Mouse (Mus musculus): ENCODE data around the gene Zmiz2.
A peak's percentile ranks its signal among the peaks of the same experiment; 100 is the strongest.
"Not testable (repeated sequence)": the region's sequence is repeated elsewhere in the genome, so short reads cannot be mapped to it uniquely, and the experiment has no call there.

Zmiz2 gene

DNA sequence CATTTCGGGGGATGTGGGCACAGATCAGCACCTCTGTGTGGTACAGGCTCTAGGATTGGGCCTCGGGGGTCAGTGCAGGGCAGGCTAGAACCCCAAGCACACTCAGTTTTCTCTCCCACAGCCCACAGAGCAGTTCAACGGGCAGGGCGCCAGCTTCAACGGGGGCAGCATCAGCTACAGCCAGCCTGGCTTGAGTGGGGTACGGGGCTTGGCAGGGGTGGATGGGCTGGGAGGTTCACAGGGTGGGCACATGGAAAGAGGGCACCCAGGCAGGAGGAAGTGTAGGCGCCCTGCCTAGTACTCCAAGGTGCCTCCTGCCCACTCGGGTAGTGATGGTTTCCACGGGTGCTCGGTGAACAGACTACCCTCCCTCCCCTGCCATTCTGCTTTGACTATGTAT lies 9.3 kb downstream of the Zmiz2 start:
- DNase-seq (ENCODE audit: low read depth, low spot score) = no peak

DNA sequence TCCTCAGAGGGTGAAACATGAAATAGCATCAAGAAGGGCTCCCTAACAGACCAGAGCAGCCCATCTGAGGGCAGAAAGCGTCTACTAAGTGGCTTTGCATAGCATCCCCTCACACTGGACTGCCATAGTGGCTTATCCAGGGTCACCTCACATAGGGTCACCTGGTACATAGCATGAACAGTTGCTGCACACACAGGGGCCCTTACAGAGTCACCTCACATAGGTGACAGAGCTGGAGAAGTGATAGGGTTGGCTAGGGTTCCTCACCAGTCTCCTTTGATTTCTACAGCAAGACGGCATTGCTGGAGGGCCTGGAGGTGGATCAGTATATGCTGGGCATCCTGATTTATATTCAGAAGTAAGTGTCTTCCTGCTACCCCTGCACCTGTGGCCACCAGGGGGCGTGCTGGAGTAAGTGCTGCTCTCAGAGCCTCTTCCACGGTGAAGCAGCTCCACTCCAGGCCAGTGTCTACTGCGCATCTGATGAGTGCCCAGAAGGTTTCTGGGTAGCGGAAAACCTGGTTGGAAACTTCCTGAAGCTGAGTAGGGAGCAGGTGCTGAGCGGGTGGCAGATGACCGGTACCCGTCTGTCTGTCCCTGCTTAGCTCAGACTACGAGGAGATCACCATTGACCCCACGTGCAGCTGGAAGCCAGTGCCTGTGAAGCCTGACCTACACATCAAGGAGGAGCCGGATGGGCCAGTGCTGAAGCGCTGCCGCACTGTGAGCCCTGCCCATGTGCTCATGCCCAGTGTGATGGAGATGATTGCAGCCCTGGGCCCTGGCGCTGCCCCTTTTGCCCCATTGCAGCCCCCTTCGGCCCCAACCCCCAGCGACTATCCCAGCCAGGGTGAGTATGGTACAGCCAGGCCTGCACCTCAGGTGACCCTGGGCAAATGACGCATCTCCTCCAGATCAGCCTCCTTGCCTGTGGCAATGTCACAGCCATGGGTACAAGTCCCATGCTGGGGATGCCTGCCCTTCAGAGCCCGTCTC lies 13.9 kb downstream of the Zmiz2 start:
- no peak for DNase-seq (ENCODE audit: low read depth, low spot score)

DNA sequence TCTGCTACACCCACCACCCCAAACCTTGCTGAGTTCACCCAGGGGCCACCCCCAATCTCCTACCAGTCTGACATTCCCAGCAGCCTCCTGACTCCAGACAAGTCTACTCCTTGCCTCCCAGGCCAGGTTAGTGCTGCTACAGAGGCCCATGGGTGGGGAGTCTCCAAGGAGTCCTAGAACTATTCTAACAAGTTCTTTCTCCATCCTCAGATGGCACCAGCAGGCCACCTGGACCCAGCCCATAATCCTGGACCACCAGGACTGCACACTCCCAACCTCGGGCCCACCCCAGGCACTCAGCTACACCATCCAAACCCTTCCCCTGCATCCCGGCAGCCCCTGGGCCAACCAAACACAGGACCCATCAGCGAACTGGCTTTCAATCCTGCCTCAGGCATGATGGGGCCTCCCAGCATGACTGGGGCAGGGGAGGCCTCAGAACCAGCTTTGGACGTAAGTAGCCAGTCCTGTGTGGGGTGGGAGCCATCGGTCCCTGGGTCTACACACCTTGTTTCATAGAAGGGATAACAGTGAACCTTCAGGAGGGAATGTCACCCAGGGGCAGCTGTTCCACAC lies 15.0 kb downstream of the Zmiz2 start:
- no peak for DNase-seq (ENCODE audit: low read depth, low spot score)

DNA sequence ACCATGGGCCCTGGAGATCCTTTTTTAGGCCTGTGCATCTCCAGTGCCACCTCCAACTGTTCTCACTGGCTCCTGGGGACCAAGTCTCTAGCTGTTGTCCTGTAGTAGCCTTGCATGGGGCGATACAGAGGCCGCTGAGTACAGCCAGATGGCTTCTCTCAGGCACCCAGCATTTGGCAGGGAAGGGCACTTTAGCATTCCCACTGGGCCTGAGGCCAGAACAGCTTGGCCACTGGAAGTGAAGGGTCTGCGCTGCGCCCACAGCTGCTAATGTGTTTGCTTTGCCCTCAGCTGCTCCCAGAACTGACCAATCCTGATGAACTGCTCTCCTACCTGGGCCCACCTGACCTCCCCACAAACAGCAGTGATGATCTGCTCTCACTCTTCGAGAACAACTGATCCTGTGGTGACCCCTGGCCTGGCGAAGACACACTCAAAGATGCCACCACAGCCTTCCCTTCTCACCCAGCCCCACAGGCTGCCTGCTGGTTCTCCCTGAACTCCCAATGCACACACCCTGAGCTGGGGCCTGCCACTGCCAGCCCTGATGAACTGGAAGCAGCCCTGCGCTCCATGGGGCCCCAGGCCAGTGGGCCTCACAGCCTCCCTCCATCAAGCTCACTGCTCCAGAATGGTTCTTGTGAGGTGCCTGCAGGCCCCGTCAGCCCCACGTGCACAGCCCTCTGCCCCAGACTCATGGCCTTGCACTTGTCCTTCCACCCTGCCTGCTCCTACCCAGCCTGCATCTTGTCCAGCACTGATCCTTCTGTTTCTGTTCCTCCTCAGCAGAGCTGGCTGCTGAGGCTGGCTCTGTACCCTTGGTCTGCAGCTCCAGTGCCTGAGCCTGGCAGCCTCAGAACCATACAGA lies 16.1 kb downstream of the Zmiz2 start:
- DNase-seq (ENCODE audit: low read depth, low spot score) = no peak

DNA sequence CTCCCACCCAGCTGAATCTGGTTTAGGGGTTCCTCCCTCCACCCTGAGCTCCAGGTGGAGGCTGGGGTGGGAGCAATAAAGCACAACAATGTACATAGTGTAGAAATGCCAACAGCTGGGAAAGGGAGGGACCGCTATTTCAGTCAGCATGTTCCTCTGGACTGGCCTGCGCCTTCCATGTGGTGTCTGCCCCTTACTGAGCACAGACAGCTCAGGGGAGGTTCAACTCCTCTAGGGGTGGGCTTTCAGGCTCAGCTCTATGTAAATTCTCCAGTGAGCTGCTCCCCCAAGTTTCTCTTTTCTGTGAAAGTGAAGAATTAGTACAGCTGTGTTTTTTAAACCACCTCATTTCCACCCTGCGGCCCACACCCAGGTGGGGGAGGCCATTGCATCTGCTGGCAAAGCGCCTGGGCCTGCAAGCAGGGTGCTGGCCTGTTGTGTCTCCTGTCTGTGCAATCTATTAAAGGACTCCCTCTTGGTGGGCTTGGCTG lies 16.8 kb downstream of the Zmiz2 start:
- DNase-seq (ENCODE audit: low read depth, low spot score) = no peak

DNA sequence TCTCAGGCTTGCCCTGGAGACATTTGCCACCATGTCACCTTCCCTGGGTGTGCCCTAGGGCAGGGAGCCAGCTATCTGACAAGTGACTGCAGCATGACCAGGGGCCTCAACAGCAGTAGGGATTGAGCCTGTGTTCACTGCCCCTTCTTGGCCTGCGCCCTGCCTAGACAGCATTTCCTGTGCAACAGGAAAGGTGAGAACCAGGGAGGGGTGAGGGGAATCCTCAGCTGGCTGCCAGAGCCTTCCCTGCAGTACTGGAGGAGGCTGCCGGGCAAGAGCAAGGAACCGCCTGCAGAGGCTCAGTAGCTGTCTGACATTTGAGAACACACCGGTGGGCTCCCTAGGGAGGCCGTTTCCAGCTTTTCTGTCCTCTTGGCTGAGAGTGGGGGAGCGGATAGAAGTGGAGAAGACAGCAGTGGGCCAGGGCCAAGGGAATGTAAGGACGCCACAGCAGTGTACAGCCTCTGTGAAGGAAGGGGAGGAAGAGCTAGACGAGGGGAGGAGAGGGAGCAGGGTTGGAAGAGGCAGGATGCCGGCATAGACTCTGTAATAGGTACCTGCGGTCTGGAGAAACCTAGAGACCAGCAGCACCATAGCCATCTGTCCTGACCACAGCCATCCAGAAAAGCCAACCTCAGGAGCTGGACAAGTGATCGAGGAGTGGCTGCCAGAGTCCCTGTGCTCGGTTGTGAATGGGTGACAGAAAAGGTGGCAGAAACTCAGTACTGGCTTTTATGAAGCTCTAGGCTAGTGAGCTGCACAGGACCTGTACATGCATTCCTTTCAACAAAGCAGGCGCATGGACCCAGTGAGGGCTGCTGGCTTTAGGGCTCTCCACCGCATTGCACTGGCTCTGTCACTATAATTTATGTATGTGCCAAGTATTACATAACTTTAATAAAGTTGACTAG lies 17.6 kb downstream of the Zmiz2 start:
- DNase-seq (ENCODE audit: low read depth, low spot score) = no peak

DNA sequence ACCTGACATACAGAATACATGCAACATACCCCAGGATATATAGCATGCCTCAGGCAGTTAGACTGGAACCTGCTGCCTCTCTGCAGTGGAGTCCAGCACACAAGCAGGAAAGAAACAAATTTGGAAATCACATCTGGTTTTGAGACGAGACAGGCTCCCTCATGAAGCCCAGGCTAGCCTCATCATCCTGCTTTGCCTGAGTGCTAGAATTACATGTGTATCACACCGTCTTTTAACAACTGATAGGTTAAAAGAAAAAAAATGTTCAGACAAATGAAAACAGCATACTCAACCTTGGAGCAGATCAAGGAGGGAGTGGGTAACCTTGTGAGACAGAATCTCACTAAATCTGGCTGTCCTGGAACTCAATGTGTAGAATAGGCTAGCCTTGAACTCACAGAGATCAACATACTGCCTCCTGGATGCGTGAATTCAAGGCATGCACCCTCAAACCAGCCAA lies 18.3 kb downstream of the Zmiz2 start:
- no peak for DNase-seq (ENCODE audit: low read depth, low spot score)

DNA sequence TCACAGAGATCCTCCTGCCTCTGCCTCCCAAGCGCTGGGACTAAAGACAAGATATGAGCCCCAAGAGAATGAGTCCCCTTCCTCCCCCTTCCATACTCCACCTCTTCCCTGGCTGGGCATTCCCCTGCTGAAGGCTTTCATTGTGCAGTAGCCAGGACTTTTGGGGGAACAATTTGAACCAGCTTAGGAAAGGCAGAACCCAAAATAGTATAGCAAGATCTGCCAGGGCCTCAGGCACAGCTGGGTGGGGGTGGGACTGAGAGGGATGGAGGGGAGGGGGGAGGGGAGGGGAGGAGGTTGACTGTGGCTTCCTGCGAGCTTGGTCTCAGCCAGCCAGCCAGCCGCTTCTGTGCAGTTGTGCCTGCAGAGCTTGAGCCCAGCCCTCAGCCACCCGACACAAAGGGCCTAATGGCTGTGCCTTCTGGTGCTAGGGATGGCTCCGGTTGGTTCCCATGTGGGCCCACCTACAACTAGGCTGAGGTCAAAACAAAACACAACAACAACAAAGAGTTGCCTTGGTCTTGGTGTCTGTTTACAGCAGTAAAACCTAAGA lies 21.3 kb downstream of the Zmiz2 start:
- no peak for DNase-seq (ENCODE audit: low read depth, low spot score)

DNA sequence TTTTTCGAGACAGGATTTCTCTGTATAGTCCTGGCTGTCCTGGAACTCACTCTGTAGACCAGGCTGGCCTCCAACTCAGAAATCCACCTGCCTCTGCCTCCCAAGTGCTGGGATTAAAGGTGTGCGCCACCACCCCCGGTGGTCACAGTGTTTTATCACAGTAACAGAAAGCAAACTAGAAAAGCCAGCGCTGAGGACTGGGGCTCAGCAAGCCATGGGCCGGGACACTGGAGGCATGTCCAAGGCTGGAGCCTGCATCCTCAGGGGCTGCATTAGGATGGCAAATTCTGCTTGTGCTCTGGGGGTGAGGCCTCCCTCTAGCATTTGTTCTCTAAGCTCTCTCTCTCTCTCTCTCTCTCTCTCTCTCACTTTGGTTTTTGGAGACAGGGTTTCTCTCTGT lies 21.9 kb downstream of the Zmiz2 start:
- not testable (repeated sequence) for DNase-seq (ENCODE audit: low read depth, low spot score)

DNA sequence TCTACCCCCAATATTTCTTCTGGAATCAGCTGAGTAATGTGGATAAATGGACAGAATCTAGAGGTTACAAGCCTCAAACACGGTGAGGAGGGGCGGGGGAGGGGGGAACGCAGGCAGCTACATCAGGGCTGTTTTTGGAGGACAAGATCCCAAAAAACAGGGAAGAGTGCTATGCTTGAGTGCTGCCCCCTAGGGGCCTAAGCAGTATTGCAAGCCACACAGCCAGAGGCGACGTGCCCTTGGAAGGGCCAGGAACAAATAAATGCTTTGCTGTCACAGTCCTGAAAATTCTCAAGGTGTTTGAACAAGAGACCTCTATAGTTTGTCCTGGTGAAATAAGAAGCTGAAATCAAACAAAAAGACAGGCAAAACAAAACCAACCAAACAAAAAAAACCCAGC lies 22.8 kb downstream of the Zmiz2 start:
- no peak for DNase-seq (ENCODE audit: low read depth, low spot score)

DNA sequence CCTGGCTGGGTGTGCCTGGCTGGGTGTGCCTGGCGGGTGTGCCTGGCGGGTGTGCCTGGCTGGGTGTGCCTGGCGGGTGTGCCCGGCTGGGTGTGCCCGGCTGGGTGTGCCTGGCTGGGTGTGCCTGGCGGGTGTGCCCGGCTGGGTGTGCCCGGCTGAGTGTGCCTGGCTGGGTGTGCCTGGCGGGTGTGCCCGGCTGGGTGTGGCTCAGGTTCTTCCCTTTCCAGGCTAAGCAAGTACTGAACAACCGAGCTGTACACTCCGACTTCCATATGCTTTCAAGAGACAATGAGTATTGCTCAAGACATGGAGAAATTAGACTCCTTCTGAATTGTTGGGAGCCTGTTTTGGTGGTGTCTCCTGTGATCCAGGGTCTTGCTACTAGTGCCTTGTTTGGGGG lies 24.4 kb downstream of the Zmiz2 start:
- DNase-seq (ENCODE audit: low read depth, low spot score) = no peak

DNA sequence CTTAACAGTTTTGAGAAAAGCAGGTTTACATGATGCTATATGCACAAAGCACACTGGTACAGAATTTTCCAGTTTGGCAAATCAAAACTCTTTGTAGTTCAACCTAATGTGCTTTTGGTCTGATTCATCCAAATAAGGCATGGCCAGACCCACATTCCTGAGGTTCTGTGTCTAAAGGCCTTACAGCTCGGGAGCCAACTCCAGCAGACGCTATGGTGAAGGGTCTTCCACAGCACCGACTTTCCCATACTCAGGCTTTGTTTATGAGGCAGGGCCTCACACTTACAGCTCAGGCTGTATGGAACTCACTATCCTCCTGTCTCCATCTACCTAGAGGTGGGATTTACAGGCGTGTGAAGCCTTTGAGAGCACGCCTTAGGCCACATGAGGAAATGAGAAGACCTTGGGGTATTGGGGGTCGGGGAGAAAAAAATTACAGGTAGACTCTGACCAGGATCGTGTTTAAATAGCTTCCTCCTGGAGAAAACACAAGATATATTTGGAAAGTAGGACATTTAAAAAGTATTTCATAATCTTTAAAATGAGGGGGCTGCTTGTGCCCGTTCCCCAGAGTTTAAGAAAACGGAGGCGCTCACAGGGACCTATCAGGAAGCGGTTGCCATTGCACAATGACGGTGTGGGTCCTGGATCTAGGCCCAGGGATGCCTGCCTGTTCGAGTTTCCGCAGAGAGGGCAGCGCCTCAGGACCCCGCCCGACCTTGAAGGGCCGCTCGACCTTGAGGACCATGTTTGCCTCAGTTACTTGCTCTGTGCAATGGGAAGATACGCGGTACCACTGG lies 26.1 kb downstream of the Zmiz2 start, which contains the start of gene Ppia:
Gene Ppia (plus strand): TSS at position 693 of the 800 bp plus-strand sequence.
- no peak for DNase-seq (ENCODE audit: low read depth, low spot score)

DNA sequence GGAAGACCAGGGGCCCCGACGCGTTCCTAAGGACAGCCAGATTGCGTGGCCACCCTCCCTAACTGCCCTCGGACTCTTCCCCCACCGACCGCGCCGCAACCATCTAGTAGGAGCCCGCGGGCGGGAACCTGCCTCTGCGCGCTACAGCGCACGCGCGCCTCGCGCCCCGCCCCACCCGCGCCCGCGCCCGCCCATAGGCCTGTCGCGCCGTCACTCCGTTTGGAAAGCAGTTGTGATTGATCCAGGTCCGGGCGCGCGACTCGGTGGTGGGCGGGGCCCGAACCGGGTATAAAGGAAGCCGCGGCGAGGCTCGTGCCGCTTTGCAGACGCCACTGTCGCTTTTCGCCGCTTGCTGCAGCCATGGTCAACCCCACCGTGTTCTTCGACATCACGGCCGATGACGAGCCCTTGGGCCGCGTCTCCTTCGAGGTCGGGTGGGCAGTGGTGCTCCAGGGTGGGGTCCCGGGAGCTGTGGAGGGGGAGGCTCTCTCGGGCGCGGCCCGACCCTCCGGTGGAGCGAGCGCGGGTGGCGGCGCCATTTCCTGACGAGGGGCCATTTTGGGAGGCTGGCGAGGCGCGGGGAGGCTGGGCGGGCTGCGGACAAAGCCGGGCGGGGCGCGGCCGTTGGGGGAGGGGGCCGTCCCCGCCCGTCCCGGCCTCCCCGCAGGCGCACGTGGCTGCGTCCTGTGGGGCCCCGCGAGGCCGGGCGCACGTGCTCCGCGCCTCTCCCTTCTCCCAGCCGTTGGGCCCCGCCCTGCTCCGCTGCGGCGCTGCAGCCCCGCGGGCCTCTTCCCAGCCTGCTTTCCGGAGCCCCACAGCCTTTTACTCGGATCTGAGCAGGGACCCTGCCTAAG lies 26.9 kb downstream of the Zmiz2 start:
- DNase-seq (ENCODE audit: low read depth, low spot score) = peak; percentile 87

DNA sequence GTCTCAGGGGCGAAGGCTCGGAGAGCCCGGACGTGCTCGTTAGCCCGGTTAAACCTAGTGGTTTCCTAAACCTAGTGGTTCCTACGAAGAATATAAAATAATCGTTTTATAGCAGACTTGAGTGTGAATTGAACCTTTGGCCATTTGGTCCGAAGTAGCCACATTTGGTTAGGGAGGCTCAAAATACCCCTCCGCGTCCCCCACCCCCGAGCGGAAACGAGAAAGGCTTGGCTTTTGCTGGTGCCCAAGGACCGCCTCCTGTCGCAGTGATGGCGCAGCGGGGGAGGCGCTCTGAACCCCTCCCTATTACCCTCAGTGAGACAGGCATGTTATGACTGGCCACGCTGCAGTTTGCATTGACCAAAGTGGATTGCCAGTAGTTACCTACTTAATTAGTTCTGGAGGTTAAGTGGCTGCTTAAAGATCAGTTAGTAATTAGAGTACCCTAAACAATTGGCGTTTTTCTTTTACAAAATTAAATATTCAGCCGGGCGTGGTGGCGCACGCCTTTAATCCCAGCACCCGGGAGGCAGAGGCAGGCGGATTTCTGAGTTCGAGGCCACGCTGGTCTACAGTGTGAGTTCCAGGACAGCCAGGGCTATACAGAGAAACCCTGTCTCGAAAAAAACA lies 27.6 kb downstream of the Zmiz2 start:
- no peak for DNase-seq (ENCODE audit: low read depth, low spot score)

DNA sequence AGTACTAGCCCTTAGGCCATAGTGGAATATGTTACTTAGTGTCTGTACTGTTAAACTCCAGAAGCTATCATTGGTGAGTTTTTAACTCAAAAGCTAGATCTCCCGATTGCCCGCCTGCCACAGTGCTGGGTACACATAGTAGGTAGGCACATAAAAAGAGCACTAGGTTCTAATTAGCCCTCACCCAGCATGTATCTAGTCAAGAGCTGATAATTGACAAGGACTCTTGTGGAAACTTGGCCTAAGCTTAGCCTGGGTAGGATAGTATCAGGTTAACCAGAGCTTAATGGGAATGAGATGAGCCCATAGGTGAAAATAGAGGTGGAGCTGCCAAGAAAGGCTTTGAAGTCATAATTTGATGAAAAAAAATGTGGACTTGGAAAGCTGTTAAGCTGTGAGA lies 28.2 kb downstream of the Zmiz2 start:
- DNase-seq (ENCODE audit: low read depth, low spot score) = no peak

DNA sequence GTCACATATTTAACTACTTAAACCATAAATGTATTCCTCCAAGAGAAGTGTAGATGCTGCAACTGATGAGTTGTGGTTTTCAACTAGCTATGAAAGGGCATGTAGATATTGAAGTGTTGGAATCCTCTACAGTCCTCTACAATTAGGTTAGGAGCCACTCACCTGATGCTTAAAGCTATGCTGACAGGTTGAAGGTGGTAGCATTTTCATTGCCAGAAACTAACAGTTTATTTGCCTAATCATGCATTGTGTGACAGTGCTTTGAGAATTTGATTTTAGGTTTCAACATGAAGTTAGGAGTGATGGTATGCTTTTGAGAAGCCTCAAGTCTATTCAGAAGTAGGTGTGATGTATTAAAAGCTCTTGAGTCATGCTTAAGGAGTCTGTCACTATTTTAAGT lies 28.6 kb downstream of the Zmiz2 start:
- DNase-seq (ENCODE audit: low read depth, low spot score) = no peak

DNA sequence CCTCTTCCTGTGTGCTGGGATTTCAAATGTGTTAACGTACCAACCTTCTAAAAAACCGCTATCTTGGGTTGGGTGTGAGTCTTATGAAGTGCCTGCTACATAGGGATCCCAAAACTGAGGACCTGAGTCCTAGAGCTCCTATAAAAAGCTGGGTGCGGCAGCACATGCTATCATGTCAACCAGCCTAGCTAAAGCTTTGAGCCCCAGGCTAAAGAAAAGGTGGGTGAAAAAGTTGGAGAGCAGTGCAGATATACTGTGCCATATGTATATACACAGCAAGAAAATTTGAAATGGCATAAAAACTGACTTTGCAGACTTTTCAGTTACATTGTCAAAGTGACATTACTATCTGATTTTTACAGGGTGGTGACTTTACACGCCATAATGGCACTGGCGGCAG lies 29.9 kb downstream of the Zmiz2 start:
- DNase-seq (ENCODE audit: low read depth, low spot score) = no peak

DNA sequence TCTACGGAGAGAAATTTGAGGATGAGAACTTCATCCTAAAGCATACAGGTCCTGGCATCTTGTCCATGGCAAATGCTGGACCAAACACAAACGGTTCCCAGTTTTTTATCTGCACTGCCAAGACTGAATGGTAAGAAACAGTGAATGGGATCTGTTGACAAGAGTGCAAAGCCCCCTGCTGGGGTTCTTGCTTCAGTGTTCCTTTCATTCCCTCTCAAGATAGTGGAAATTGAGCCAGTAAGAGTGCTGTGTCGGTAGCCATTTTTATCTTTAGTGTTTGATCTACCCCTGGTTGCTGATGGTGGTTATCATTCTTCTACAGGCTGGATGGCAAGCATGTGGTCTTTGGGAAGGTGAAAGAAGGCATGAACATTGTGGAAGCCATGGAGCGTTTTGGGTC lies 30.3 kb downstream of the Zmiz2 start:
- not testable (repeated sequence) for DNase-seq (ENCODE audit: low read depth, low spot score)
